Mouse (Mus musculus) stomach, postnatal 0 days (tissue): ENCODE measurements around the gene Kcne2. TPM values are rescaled to one million over a fixed set of nuclear protein-coding genes. Genes with fewer than 3 reads are reported as not detected.

ENCODE experiments used
- ATAC-seq: fragments of 200-750 bp; cut with Nextera tagmentation; 2 replicates; pipeline ENCODE4 v1.8.0; 2017; ENCODE audit not compliant: low FRiP score, low TSS enrichment
- DNase-seq: peaks from one replicate; pipeline ENCODE4 v3.0.0-alpha.2; 2016; ENCODE audit warnings: low spot score
- H3K27ac ChIP-seq: fragments of 300-500 bp; sonication (generic); replicated peaks from 2 replicates; pipeline ENCODE4 v1.5.1; 2014; ENCODE audit warnings: mild to moderate bottlenecking, control low read depth
- H3K27me3 ChIP-seq: fragments of 300-500 bp; sonication (generic); 2 replicates; pipeline ENCODE4 v1.6.1; 2014; ENCODE audit warnings: low read length; ENCODE audit not compliant: control insufficient read depth, insufficient read depth
- H3K36me3 ChIP-seq: fragments of 300-500 bp; sonication (generic); 2 replicates; pipeline ENCODE4 v1.6.1; 2014; ENCODE audit warnings: low read length, mixed read lengths; ENCODE audit not compliant: control insufficient read depth, insufficient read depth
- H3K4me1 ChIP-seq: fragments of 300-500 bp; sonication (generic); replicated peaks from 2 replicates; pipeline ENCODE4 v1.6.1; 2014; ENCODE audit warnings: antibody characterized with exemption; ENCODE audit not compliant: control insufficient read depth, insufficient read depth
- H3K4me2 ChIP-seq: fragments of 300-500 bp; sonication (generic); replicated peaks from 2 replicates; pipeline ENCODE4 v1.6.1; 2014; ENCODE audit warnings: low read depth, mild to moderate bottlenecking, control low read depth, moderate library complexity
- H3K4me3 ChIP-seq: fragments of 300-500 bp; sonication (generic); 2 replicates; pipeline ENCODE4 v1.5.1; 2014; ENCODE audit warnings: low read depth, low read length, control low read depth
- H3K9ac ChIP-seq: fragments of 300-500 bp; sonication (generic); 2 replicates; pipeline ENCODE4 v1.6.1; 2014; ENCODE audit warnings: mild to moderate bottlenecking, low read length, control low read depth, mixed read lengths
- H3K9me3 ChIP-seq: fragments of 300-500 bp; sonication (generic); 2 replicates; pipeline ENCODE4 v1.6.1; 2016; ENCODE audit warnings: low read length; ENCODE audit not compliant: control insufficient read depth
- CTCF ChIP-seq: IDR thresholded peaks from 2 replicates; pipeline ENCODE4 v1.5.1; 2016; ENCODE audit warnings: antibody characterized with exemption, low read depth, mild to moderate bottlenecking, moderate library complexity
- EP300 ChIP-seq: optimal IDR thresholded peaks from 2 replicates; pipeline ENCODE3; 2016; ENCODE audit warnings: antibody characterized with exemption
- WGBS: fragments of 180-500 bp; shearing (Covaris S2); extraction: QIAGEN DNeasy Blood & Tissue Kit; methylation state at CpG from one replicate; pipeline ENCODE4 v1.1.7; 2014; 5-methylcytosine and 5-hydroxymethylcytosine counted together
- polyA plus RNA-seq: library from polyadenylated mRNA; unstranded; fragments of >200 nt; fragmentation: Nextera tagmentation; extraction: Ambion mirVana; gene quantifications from 2 replicates; pipeline ENCODE4 v1.2.1, GENCODE M21; 2015

Kcne2 gene
- 29.8 and 37.9 TPM in 2 replicates for polyA plus RNA-seq

DNA sequence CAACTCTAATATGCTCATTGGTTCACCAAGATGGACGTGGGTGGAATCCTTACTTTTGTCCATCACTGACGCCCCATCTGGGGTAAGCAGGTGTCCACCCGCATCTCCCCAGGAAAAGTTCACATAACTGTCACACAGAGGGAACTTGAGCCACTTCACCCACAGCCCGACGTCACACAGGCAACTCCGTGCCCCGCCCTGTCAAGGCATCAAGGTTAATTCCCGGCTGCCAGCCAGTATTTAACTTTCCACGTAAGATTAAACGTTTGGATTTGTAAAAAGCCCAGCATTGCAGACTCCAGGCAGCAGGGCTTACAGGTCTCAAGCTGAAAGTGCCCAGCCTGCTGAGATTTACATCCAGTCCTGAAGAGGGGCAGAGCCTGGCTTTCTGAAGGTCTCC lies at the start of gene Kcne2:
Gene Kcne2 (plus strand): TSS at position 289 of the 400 bp plus-strand sequence.
- H3K9me3 ChIP-seq, result no peaks in the 10 kb centered on the region
- WGBS, result 37% methylated on average over 10 of the region's 10 CpGs
- no peak within 1 kb of the TSS for H3K4me2 ChIP-seq
- DNase-seq (peak; percentile 69), ATAC-seq (peak; percentile 45; the same call in 1 of the 2 replicates)
- H3K9ac ChIP-seq, result no peak within 1 kb of the TSS
- no peak within 1 kb of the TSS for H3K4me3 ChIP-seq
- TF ChIP-seq EP300 (no peak), CTCF (no peak)
- H3K4me1 ChIP-seq, result no peaks in the 10 kb centered on the region
- H3K36me3 ChIP-seq, result no peaks in the 10 kb centered on the region
- no peaks in the 10 kb centered on the region for H3K27me3 ChIP-seq
- H3K27ac ChIP-seq, result no peak within 1 kb of the TSS

DNA sequence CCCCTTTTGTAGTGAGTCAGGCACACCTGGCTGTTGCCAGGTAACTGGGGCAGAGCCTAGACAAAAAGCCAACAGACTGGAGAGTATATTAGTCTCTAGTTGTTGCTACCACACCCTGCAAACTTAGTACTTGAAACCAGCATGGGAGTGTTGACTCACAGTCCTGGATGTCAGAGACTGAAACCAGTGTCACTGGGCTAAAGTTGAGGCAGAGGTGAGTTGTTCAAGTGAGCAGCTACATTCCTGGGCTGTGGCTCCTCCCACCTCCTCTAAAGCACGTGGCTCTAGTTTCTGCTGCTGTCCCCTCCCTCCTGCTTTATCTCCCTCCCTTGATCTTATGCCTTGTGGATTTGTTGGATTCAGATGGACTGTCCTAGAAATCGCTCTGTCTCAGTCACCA lies 46.3 kb upstream of the Kcne2 start:
- Histone ChIP-seq H3K36me3 (no peaks in the 10 kb centered on the region), H3K27me3 (no peaks in the 10 kb centered on the region), H3K9ac (no peak overlapping the region), H3K4me1 (0 out of 2 replicates have a peak, but pooled peaks cover 2% of the 10 kb centered on the region), H3K4me2 (no peak overlapping the region), H3K9me3 (no peaks in the 10 kb centered on the region), H3K4me3 (no peak overlapping the region), H3K27ac (no peak overlapping the region)
- WGBS, result 37% methylated on average over 2 of the region's 2 CpGs
- DNase-seq, result peak; percentile 63
- TF ChIP-seq EP300 (no peak), CTCF (no peak)
- peak; percentile 94 for ATAC-seq

DNA sequence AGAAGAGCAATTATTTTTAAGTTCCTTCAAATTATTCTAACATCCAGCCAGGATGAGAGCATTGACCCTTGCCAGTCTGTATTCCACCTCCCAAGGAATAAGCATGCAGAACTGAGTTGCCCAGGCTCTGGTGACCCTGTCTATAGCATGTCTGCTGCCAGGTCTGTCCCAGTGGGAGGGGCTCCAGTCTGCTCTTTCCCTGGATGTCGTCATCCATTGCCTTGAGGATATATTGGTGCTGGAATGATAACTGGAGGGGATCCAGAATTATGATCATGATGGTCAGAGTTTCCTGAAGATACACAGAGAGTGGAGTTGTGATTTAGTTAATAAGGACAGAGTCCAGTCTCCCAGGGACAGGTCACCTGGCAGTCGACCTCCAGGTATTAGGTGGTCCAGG lies 45.2 kb upstream of the Kcne2 start:
- H3K9me3 ChIP-seq, result no peaks in the 10 kb centered on the region
- H3K4me1 ChIP-seq, result 0 out of 2 replicates have a peak, but pooled peaks cover 2% of the 10 kb centered on the region
- no peak overlapping the region for H3K4me2 ChIP-seq
- TF ChIP-seq CTCF, result no peak
- TF ChIP-seq EP300, result no peak
- DNase-seq, result no peak
- no peaks in the 10 kb centered on the region for H3K27me3 ChIP-seq
- H3K27ac ChIP-seq, result no peak overlapping the region
- ATAC-seq, result no peak
- no peaks in the 10 kb centered on the region for H3K36me3 ChIP-seq
- no peak overlapping the region for H3K9ac ChIP-seq
- H3K4me3 ChIP-seq, result no peak overlapping the region
- 52% methylated on average over 2 of the region's 2 CpGs for WGBS

DNA sequence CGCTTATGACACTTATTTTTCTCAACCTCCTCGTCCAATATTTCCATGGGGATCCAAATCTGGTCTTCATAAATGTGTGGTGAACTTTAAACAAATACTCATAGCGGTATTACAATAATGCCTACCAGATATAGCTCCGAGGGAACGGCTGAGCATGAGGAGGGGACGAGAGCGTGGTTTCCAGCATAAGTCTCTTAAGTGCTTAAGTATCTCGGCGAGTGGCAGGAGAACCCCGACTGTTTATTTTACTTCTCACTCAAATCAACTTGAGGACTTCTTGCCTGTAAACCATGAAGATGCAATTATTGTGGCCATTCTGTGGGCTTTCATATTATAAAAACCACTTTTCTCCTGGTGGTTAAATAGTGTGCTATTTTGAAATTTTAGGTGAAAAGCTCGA lies 44.5 kb upstream of the Kcne2 start:
- Histone ChIP-seq H3K27ac (no peak overlapping the region), H3K4me3 (no peak overlapping the region), H3K36me3 (no peaks in the 10 kb centered on the region), H3K4me1 (0 out of 2 replicates have a peak, but pooled peaks cover 2% of the 10 kb centered on the region), H3K27me3 (no peaks in the 10 kb centered on the region), H3K9ac (no peak overlapping the region), H3K9me3 (no peaks in the 10 kb centered on the region), H3K4me2 (no peak overlapping the region)
- TF ChIP-seq EP300, result no peak
- no peak for TF ChIP-seq CTCF
- ATAC-seq (no peak), DNase-seq (no peak)
- 44% methylated on average over 11 of the region's 11 CpGs for WGBS

DNA sequence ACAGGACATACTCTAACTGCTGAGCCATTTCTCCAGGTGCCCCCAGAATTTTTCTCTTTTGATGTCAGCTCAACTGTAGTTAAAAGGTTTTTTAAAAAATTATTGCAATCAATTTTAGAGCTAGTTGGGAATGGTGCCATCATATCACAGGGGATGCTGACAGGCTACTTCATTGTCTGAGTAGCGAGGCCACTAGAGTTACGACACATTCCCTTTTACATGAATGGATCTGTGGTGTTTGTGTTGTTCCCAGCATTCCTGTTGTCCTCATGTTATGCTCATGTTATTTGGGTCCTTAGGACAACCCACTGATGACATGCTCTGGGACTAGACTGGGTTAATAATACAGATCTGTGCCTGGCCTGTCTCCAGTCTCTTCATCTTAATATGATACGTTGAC lies 42.5 kb upstream of the Kcne2 start:
- Histone ChIP-seq H3K4me1 (0 out of 2 replicates have a peak, but pooled peaks cover 2% of the 10 kb centered on the region), H3K27ac (no peak overlapping the region), H3K36me3 (no peaks in the 10 kb centered on the region), H3K4me2 (no peak overlapping the region), H3K9ac (no peak overlapping the region), H3K4me3 (no peak overlapping the region), H3K9me3 (no peaks in the 10 kb centered on the region), H3K27me3 (no peaks in the 10 kb centered on the region)
- 72% methylated on average over 3 of the region's 3 CpGs for WGBS
- ATAC-seq (no peak), DNase-seq (no peak)
- TF ChIP-seq CTCF (no peak), EP300 (no peak)

DNA sequence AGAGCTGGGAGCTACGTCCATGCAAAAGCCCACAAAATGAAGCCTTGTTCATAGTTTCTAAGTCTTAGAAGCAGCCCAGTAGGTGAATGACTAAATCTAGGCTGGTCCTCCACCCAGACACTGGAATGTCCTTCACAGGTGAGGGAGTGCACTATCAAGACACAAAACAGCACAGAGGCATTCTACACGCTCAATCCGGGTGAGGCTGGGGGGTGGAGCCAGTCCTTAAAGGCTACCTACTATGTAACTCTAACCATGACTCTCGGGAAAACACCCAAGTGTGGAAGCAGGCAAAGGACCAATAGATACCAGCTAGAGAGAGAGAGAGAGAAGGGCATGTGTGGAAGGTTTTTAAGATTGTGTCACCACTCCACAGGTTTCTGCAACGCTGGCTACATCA lies 41.7 kb upstream of the Kcne2 start:
- no peak for TF ChIP-seq EP300
- no peak for TF ChIP-seq CTCF
- WGBS, result 71% methylated on average over 5 of the region's 5 CpGs
- no peak for ATAC-seq
- DNase-seq, result no peak
- no peak overlapping the region for H3K9ac ChIP-seq
- H3K4me3 ChIP-seq, result no peak overlapping the region
- H3K9me3 ChIP-seq, result no peaks in the 10 kb centered on the region
- no peaks in the 10 kb centered on the region for H3K36me3 ChIP-seq
- no peaks in the 10 kb centered on the region for H3K27me3 ChIP-seq
- 0 out of 2 replicates have a peak, but pooled peaks cover 2% of the 10 kb centered on the region for H3K4me1 ChIP-seq
- H3K27ac ChIP-seq, result no peak overlapping the region
- no peak overlapping the region for H3K4me2 ChIP-seq
